Mouse (Mus musculus) erythroblast, embryonic 14.5 days (primary cell): ENCODE results near the gene Prr3. TPM values are rescaled to one million over a fixed set of nuclear protein-coding genes. Genes with fewer than 3 reads are reported as not detected.

Experiments used
- H3K27me3 ChIP-seq: 2 replicates; pipeline ENCODE4 v1.6.1; 2012; ENCODE audit warnings: inconsistent platforms; ENCODE audit not compliant: control insufficient read depth
- H3K36me3 ChIP-seq: 2 replicates; pipeline ENCODE4 v1.6.1; 2012; ENCODE audit warnings: mild to moderate bottlenecking, inconsistent platforms; ENCODE audit not compliant: control insufficient read depth
- H3K4me1 ChIP-seq: 2 replicates; pipeline ENCODE4 v1.6.1; 2012; ENCODE audit warnings: inconsistent platforms; ENCODE audit not compliant: control insufficient read depth
- H3K4me3 ChIP-seq: replicated peaks from 2 replicates; pipeline ENCODE3; 2012; ENCODE audit warnings: moderate library complexity, mild to moderate bottlenecking, inconsistent platforms
- H3K9me3 ChIP-seq: 2 replicates; pipeline ENCODE4 v1.6.1; 2012; ENCODE audit warnings: low read length, inconsistent platforms, mixed read lengths; ENCODE audit not compliant: control insufficient read depth
- GATA1 ChIP-seq: IDR thresholded peaks from 2 replicates; pipeline ENCODE4 v1.6.1; 2012; ENCODE audit warnings: low read length, inconsistent platforms, mixed read lengths
- TAL1 ChIP-seq: IDR thresholded peaks from 3 replicates; pipeline ENCODE4 v1.6.1; 2012; ENCODE audit warnings: low read length, inconsistent platforms, mixed read lengths
- polyA plus RNA-seq: library from polyadenylated mRNA; stranded (reverse); fragments of >175 nt; gene quantifications from 2 replicates; pipeline ENCODE4 v1.2.3, GENCODE M21; 2012

Prr3 gene
- 0.18 and 0.30 TPM in 2 replicates for polyA plus RNA-seq

GRCm38 (mm10) chr17:35979401-35980362 lies at the start of gene Prr3, which contains the start of gene Gnl1:
Gene Prr3, minus strand, starts transcription at chr17:35980236.
Gene Gnl1, plus strand, starts transcription at chr17:35979851.
- H3K27me3 ChIP-seq, result peaks cover 6% of the 10 kb centered on the region
- TF ChIP-seq TAL1, result no peak
- no peak for TF ChIP-seq GATA1
- H3K9me3 ChIP-seq, result no peaks in the 10 kb centered on the region
- H3K4me3 ChIP-seq, result peak within 1 kb of the TSS; percentile 85
- peaks cover 9% of the 10 kb centered on the region for H3K36me3 ChIP-seq
- peaks cover 32% of the 10 kb centered on the region for H3K4me1 ChIP-seq

- TF ChIP-seq GATA1 (no peak), TAL1 (no peak)
- H3K4me3 ChIP-seq, result no peak overlapping the region
- H3K36me3 ChIP-seq, result peaks cover 31% of the 10 kb centered on the region
- no peaks in the 10 kb centered on the region for H3K27me3 ChIP-seq
- H3K9me3 ChIP-seq, result no peaks in the 10 kb centered on the region; the same call in 1 of the 2 replicates
- H3K4me1 ChIP-seq, result peaks cover 49% of the 10 kb centered on the region
These were observed 49.0 kb upstream of the Prr3 start for GRCm38 (mm10) chr17:36028879-36029619.

GRCm38 (mm10) chr17:36027663-36028062 lies 47.6 kb upstream of the Prr3 start:
- H3K4me1 ChIP-seq, result peaks cover 61% of the 10 kb centered on the region
- no peak for TF ChIP-seq GATA1
- TF ChIP-seq TAL1, result no peak
- H3K4me3 ChIP-seq, result no peak overlapping the region
- H3K27me3 ChIP-seq, result no peaks in the 10 kb centered on the region
- H3K36me3 ChIP-seq, result peaks cover 37% of the 10 kb centered on the region
- no peaks in the 10 kb centered on the region; the same call in 1 of the 2 replicates for H3K9me3 ChIP-seq

- Histone ChIP-seq H3K9me3 (no peaks in the 10 kb centered on the region; the same call in 1 of the 2 replicates), H3K36me3 (peaks cover 42% of the 10 kb centered on the region), H3K4me1 (peaks cover 68% of the 10 kb centered on the region), H3K27me3 (no peaks in the 10 kb centered on the region), H3K4me3 (no peak overlapping the region)
- TF ChIP-seq TAL1, result no peak
- no peak for TF ChIP-seq GATA1
These were observed 45.9 kb upstream of the Prr3 start for GRCm38 (mm10) chr17:36025901-36026300.

- no peaks in the 10 kb centered on the region; the same call in 1 of the 2 replicates for H3K9me3 ChIP-seq
- no peaks in the 10 kb centered on the region for H3K27me3 ChIP-seq
- TF ChIP-seq GATA1 (no peak), TAL1 (no peak)
- H3K36me3 ChIP-seq, result peaks cover 42% of the 10 kb centered on the region
- peaks cover 69% of the 10 kb centered on the region for H3K4me1 ChIP-seq
- H3K4me3 ChIP-seq, result no peak overlapping the region
These were observed 45.2 kb upstream of the Prr3 start for GRCm38 (mm10) chr17:36025197-36025596.

GRCm38 (mm10) chr17:36023710-36024654 lies 43.9 kb upstream of the Prr3 start:
- Histone ChIP-seq H3K9me3 (no peaks in the 10 kb centered on the region; the same call in 1 of the 2 replicates), H3K4me3 (peak overlapping the region; percentile 7), H3K27me3 (no peaks in the 10 kb centered on the region), H3K36me3 (peaks cover 41% of the 10 kb centered on the region), H3K4me1 (peaks cover 73% of the 10 kb centered on the region)
- TF ChIP-seq GATA1 (peak; percentile 66), TAL1 (no peak)

- H3K27me3 ChIP-seq, result no peaks in the 10 kb centered on the region
- peaks cover 70% of the 10 kb centered on the region for H3K4me1 ChIP-seq
- H3K4me3 ChIP-seq, result no peak overlapping the region
- no peaks in the 10 kb centered on the region; the same call in 1 of the 2 replicates for H3K9me3 ChIP-seq
- no peak for TF ChIP-seq GATA1
- TF ChIP-seq TAL1, result no peak
- H3K36me3 ChIP-seq, result peaks cover 35% of the 10 kb centered on the region
These were observed 42.9 kb upstream of the Prr3 start for GRCm38 (mm10) chr17:36022922-36023321.

- no peaks in the 10 kb centered on the region for H3K27me3 ChIP-seq
- H3K9me3 ChIP-seq, result no peaks in the 10 kb centered on the region; the same call in 1 of the 2 replicates
- no peak for TF ChIP-seq GATA1
- no peak for TF ChIP-seq TAL1
- H3K4me3 ChIP-seq, result no peak overlapping the region
- H3K4me1 ChIP-seq, result peaks cover 76% of the 10 kb centered on the region
- H3K36me3 ChIP-seq, result peaks cover 41% of the 10 kb centered on the region
These were observed 42.1 kb upstream of the Prr3 start for GRCm38 (mm10) chr17:36022098-36022497.
